Mouse (Mus musculus): Measurements from ENCODE around the gene Arhgap27.
"Not testable (repeated sequence)": the region's sequence is repeated elsewhere in the genome, so short reads cannot be mapped to it uniquely, and the experiment has no call there.

The Arhgap27 gene

GRCm38 (mm10) chr11:103292152-103292889 lies 71.2 kb downstream of the Arhgap27 start:
- DNase-seq = no peak

- DNase-seq = not testable (repeated sequence)
Measured at GRCm38 (mm10) chr11:103290841-103291240, 72.7 kb downstream of the Arhgap27 start.

DNA sequence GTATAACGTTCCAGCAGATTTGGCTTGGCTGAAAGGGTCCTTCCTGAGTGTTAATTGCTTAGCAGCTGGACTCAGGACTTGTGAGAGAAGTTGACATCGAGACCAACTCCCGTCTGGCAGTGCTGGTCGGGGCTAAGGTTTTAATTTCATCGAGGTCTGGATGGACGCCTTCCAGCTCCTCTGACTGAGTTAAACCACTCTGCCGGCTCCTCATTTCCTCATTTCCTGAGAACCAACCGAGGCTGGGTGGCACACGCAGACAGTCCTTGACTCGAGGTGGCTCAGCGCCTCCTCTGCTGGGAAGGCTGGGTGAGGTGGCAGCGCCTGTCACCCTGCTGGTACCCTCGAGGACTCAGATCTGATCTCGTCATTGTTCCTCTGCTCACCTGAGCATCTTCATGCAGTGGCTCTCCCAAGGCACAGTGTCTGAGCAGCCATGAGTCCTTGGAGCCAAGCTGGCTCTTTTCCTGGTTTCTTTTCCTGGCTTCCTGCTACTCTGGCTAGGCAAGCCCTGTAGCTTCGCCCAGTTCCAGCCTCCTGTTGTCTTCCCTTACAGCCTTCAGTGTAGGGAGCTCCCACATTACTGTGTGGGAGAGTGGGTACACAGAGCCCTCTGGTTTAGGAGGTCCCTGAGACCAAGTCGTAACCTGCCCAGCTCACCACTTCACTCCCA lies 75.1 kb downstream of the Arhgap27 start:
- DNase-seq = no peak

DNA sequence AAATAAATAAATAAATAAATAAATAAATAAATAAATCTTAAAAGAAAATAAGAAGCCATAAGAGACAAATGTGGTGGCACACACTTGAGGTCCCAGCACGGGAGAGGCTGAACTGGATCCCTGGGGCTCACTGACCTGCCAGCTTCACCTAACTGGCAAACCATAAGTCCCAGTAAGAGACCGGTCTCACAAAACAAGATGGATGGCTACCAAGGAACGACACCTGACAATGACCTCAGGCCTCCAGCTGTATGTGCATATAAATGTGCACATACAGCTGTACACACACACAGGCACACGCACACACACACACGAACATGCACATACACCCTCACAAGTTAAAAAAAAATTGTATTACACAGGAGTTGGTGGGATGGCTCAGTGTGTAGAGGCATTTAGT lies 76.6 kb downstream of the Arhgap27 start:
- no peak for DNase-seq

- no peak for DNase-seq
Measured at GRCm38 (mm10) chr11:103285951-103286350, 77.5 kb downstream of the Arhgap27 start.

GRCm38 (mm10) chr11:103285276-103285675 lies 78.2 kb downstream of the Arhgap27 start:
- no peak for DNase-seq

DNA sequence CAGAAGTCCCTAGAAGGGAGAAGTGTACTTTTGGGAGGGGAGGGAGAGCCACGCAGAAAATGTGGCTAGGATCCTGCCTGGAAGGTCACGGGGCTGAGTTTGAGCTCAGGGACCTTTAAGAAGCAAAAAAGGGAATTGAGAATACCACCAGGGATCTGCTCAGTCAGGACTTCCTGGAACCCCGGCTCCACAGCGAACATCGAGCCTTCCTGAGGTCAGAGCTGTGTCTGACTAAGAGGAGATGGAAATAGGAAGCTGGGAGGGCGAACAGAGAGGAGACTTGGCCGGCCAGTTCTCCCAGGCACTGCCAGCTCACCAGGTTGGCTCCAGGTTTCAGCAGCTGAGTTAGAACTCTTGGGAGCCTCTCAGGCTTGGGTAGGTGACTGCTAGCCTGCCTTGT lies 81.7 kb downstream of the Arhgap27 start:
- no peak for DNase-seq
